Mouse (Mus musculus) embryonic facial prominence, embryonic 14.5 days (tissue): ENCODE measurements at regions not wholly inside any gene's neighbourhood (a gene's known extent, or its start where the extent isn't known, plus 50 kb on each side); places are given as distances from the start of the nearest gene placed in this dataset.

Experiments
- ATAC-seq: fragments of 200-750 bp; cut with Nextera tagmentation; 2 replicates; pipeline ENCODE4 v1.8.0; 2017; ENCODE audit warnings: low read depth, moderate number of reproducible peaks, moderate TSS enrichment
- DNase-seq: peaks from one replicate; pipeline ENCODE4 v3.0.0-alpha.2; 2015; ENCODE audit warnings: low spot score
- H3K27ac ChIP-seq: fragments of 300-500 bp; sonication (generic); replicated peaks from 2 replicates; pipeline ENCODE4 v1.5.1; 2014; ENCODE audit warnings: low read depth, mild to moderate bottlenecking, low read length, moderate library complexity
- H3K27me3 ChIP-seq: fragments of 300-500 bp; sonication (generic); replicated peaks from 2 replicates; pipeline ENCODE4 v1.6.1; 2014; ENCODE audit warnings: low read length; ENCODE audit not compliant: control insufficient read depth, insufficient read depth
- H3K36me3 ChIP-seq: fragments of 300-500 bp; sonication (generic); 2 replicates; pipeline ENCODE4 v1.6.1; 2014; ENCODE audit warnings: low read length, mixed read lengths; ENCODE audit not compliant: control insufficient read depth, insufficient read depth
- H3K4me1 ChIP-seq: fragments of 300-500 bp; sonication (generic); 2 replicates; pipeline ENCODE4 v1.6.1; 2014; ENCODE audit warnings: antibody characterized with exemption, low read length; ENCODE audit not compliant: control insufficient read depth, insufficient read depth
- H3K4me2 ChIP-seq: fragments of 300-500 bp; sonication (generic); 2 replicates; pipeline ENCODE4 v1.6.1; 2014; ENCODE audit warnings: low read depth, mild to moderate bottlenecking, low read length, moderate library complexity, mixed read lengths
- H3K4me3 ChIP-seq: fragments of 300-500 bp; sonication (generic); 2 replicates; pipeline ENCODE4 v1.5.1; 2014; ENCODE audit warnings: low read depth, mild to moderate bottlenecking, low read length
- H3K9ac ChIP-seq: fragments of 300-500 bp; sonication (generic); 2 replicates; pipeline ENCODE4 v1.6.1; 2014; ENCODE audit warnings: low read depth, mild to moderate bottlenecking, low read length, moderate library complexity, mixed read lengths
- H3K9me3 ChIP-seq: fragments of 300-500 bp; sonication (generic); 2 replicates; pipeline ENCODE4 v1.6.1; 2016; ENCODE audit warnings: low read length; ENCODE audit not compliant: control insufficient read depth
- WGBS: fragments of 180-500 bp; shearing (Covaris S2); extraction: QIAGEN DNeasy Blood & Tissue Kit; methylation state at CpG from one replicate; pipeline ENCODE4 v1.1.7; 2014; 5-methylcytosine and 5-hydroxymethylcytosine counted together

DNA sequence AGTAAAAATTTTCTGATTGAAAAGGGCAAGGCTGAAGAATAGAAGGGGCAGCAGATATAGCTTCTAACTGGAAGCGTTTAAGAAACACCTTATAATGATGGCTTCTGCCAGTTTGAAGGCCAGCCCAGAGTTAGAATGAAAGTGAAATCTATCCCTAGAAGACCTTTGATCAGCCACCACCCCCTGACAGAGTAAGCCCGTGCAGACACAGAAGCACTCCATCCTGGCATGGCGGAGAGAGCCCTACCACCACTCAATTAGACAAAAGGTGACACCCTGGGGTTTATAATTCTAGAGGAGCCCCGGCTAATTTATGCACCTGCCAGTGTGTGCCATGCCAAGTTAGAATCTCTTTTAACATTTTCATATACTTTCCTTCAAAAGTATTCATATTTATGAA is 233.4 kb upstream of the Sash1 start:
- H3K27me3 ChIP-seq, result no peaks in the 10 kb centered on the region
- 24% methylated on average over 4 of the region's 4 CpGs for WGBS
- no peak overlapping the region for H3K4me2 ChIP-seq
- DNase-seq (no peak), ATAC-seq (peak; percentile 34; the same call in 1 of the 2 replicates)
- no peak overlapping the region for H3K9ac ChIP-seq
- H3K4me3 ChIP-seq, result no peak overlapping the region
- peaks cover 6% of the 10 kb centered on the region; the same call in 1 of the 2 replicates for H3K4me1 ChIP-seq
- no peaks in the 10 kb centered on the region for H3K36me3 ChIP-seq
- H3K27ac ChIP-seq, result no peak overlapping the region
- no peaks in the 10 kb centered on the region for H3K9me3 ChIP-seq

DNA sequence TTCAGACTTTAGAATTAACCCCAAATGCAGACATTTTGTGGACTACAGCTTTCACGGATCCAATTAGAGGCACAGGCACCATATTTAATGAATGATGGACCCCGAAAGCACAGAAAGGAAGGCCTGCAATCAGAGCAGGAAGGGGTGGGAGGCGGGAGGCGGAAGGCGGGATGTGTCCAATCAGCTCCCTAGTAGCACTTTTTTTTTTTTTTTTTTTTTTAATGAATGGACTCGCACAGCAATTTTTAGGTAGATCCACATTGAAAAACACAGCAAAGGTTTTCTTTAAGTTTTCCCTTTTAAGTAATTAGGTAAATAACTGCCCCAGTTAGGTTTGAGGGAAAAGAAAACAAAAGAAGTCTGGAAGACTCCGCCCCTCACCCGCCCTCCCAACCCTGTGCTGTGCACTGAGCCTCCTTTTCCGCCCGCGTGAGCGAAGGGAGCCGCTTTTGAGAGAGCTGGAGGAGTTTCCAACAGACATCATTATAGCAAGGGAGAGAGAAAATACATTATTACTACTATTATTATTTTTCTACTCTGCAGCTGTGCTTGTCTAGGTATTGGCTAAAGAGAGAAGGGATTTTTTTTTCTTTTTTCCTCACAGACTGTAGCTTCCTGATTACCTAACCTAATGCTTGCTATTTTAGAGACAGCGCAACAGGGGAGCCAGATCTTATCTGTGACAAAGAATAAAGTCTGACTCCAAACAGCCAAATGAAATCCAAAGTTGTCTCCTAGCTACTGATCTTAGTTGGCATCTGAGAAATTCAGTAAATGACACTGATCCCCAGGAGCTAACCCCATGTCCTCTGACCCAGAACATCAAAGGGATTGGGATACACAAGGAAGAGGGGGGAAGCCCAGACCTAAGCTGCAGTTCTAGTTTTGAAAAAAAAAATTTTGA is 232.0 kb upstream of the Sash1 start:
- no peaks in the 10 kb centered on the region for H3K9me3 ChIP-seq
- peak overlapping the region; percentile 48 for H3K4me2 ChIP-seq
- peak overlapping the region; percentile 51 for H3K9ac ChIP-seq
- H3K36me3 ChIP-seq, result no peaks in the 10 kb centered on the region
- H3K27ac ChIP-seq, result no peak overlapping the region
- no peaks in the 10 kb centered on the region for H3K27me3 ChIP-seq
- peak; percentile 55 for DNase-seq
- peak overlapping the region; percentile 28 for H3K4me3 ChIP-seq
- 20% methylated on average over 14 of the region's 14 CpGs for WGBS
- peak; percentile 90 for ATAC-seq
- H3K4me1 ChIP-seq, result peaks cover 6% of the 10 kb centered on the region; the same call in 1 of the 2 replicates

DNA sequence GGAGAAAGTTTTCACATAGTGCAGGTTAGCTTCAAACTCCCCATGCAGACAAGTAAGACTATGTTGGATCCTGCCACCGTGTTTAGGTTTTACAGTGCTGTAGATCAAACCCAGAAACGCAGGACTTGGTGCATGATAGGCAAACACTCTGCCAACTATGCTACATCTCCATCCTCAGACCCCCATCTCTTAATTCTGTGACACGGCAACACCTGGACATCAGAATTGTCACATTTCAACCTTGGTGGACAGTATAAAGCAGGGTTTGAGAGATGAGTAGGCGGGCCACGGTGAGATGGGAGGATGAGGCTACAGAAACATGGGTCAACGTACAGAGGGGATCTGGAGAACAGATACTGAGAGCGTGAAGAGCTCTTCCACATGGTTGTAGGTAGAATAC is 231.3 kb upstream of the Sash1 start:
- DNase-seq (no peak), ATAC-seq (no peak)
- H3K9me3 ChIP-seq, result no peaks in the 10 kb centered on the region
- H3K27me3 ChIP-seq, result no peaks in the 10 kb centered on the region
- H3K4me1 ChIP-seq, result peaks cover 6% of the 10 kb centered on the region; the same call in 1 of the 2 replicates
- WGBS, result 90% methylated on average over 7 of the region's 7 CpGs
- H3K36me3 ChIP-seq, result no peaks in the 10 kb centered on the region
- no peak overlapping the region for H3K27ac ChIP-seq
- peak overlapping the region; percentile 28 for H3K4me3 ChIP-seq
- no peak overlapping the region for H3K9ac ChIP-seq
- H3K4me2 ChIP-seq, result peak overlapping the region; percentile 48

DNA sequence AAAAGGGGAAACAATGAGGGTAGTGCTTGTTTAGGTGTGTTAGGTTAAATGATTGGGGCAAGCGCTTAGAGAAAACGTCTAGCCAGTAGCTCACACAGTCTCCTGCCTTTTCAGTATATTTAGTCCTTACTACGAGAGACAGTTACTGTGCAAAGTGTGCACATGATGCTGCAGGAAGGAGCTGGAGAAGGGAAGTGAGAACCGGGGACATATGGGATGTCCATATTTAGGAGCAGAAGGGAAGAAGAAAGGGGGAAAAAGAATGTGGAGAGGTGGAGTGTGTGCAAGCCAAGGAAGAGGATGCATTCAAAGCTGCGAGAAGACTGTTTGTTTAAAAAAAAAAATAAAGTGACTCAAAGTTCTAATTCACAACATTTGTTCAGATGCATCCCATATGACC is 227.8 kb upstream of the Sash1 start:
- H3K9ac ChIP-seq, result no peak overlapping the region

DNA sequence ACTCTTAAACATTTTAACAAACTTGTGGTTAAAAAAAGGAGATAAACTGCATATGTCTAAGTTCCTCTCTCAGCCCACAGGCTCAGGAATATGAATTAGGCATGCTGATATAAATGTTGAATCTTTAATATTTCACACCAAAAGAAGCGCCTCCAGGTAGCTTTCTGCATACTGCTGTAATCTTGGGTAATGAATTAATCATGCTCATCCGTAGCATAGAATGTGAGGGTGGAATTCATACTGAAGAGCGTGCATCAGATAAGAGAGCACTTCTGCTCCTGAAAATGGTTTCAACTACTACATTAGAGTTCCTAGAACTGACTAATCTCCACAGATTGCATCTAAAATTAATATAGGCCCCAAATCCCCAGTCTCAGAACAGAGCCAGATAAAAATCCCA is 225.2 kb upstream of the Sash1 start:
- Histone ChIP-seq H3K9me3 (no peaks in the 10 kb centered on the region), H3K4me3 (no peak overlapping the region), H3K4me1 (no peaks in the 10 kb centered on the region), H3K27ac (no peak overlapping the region), H3K9ac (no peak overlapping the region), H3K36me3 (no peaks in the 10 kb centered on the region), H3K27me3 (no peaks in the 10 kb centered on the region), H3K4me2 (no peak overlapping the region)
- ATAC-seq, result no peak
- 86% methylated on average over 3 of the region's 3 CpGs for WGBS
- DNase-seq, result no peak

More for the DNA sequence above, 227.8 kb upstream of the Sash1 start:
- WGBS, result 77% methylated on average over 5 of the region's 5 CpGs
- Histone ChIP-seq H3K9me3 (no peaks in the 10 kb centered on the region), H3K4me3 (no peak overlapping the region), H3K4me2 (no peak overlapping the region), H3K27me3 (no peaks in the 10 kb centered on the region), H3K27ac (no peak overlapping the region), H3K4me1 (peaks cover 6% of the 10 kb centered on the region; the same call in 1 of the 2 replicates), H3K36me3 (no peaks in the 10 kb centered on the region)
- ATAC-seq, result no peak
- DNase-seq, result no peak

DNA sequence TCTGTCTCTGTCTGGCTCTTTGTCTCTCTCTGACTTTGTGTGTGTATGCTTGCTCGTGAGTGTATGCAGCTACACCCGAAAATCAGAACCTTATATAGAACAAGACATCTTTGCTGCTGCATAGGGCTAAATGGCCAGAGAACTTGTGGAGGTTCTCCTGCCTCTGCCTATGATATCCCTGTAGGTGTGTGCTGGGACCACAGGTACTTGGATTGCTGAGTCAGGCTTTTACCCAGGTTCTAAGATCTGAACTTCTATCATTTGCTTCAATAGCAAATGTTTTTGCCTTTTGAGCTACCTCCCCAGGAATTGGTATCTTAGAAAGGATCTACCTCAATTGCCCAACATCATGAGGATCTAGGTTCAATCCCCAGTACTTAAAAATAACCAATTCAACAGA is 210.3 kb upstream of the Sash1 start:
- Histone ChIP-seq H3K27me3 (no peaks in the 10 kb centered on the region), H3K27ac (no peak overlapping the region), H3K4me1 (no peaks in the 10 kb centered on the region), H3K36me3 (no peaks in the 10 kb centered on the region), H3K4me3 (no peak overlapping the region), H3K9me3 (no peaks in the 10 kb centered on the region), H3K9ac (no peak overlapping the region), H3K4me2 (no peak overlapping the region)
- no peak for DNase-seq
- ATAC-seq, result no peak
- 75% methylated on average over 2 of the region's 2 CpGs for WGBS

DNA sequence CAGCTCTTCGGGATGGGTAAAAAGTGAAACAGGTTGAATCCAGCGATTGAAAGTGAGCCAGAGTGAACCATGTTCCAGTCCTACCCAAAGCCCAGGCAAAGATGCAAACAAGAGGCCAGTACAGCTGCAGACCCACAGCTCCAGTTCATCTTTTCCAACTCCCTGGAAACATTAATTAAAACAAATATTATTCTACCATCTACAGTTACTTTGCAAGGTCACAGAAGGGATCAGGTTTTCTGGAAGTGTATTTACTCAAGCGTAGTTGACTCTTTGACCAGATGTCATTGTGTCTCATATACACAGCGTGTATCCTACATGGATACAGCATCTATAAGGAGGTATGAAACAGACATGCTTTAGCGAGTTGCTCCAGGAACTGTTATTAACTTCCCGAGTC is 209.3 kb upstream of the Sash1 start:
- no peaks in the 10 kb centered on the region for H3K36me3 ChIP-seq
- no peaks in the 10 kb centered on the region for H3K9me3 ChIP-seq
- H3K27me3 ChIP-seq, result no peaks in the 10 kb centered on the region
- H3K27ac ChIP-seq, result no peak overlapping the region
- H3K4me1 ChIP-seq, result no peaks in the 10 kb centered on the region
- no peak overlapping the region for H3K4me2 ChIP-seq
- WGBS, result 64% methylated on average over 6 of the region's 6 CpGs
- H3K9ac ChIP-seq, result no peak overlapping the region
- ATAC-seq (no peak), DNase-seq (no peak)
- H3K4me3 ChIP-seq, result no peak overlapping the region

DNA sequence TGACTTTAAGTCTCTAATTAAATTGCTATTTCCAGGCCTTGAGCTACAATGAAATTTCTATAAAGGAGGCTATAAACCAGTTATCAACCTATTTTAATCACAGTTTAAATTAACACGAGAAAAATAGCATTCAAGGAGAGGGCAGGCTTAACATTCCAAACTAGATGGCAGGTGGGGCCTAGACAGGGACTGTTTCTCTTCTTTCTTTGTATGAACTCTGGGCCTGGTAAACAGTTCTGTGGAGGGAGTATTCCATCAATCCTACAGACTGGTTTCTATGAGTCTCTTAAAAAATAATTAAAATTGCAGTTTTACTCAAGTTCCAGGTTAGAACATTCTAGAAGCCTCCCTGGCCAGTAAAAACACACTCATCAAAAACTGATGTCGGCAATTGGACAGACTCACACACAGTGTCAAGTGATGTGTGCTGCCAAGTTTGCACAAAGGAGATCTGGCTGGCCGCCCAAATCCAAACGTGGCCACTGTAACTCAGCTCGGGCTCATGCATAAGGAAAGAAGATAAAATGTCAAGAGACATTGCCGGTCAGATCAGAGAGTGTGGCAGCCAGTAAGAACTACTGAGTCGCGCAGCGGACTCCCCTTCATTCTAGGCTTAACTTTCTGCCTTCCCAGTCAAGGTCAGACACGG is 206.5 kb upstream of the Sash1 start:
- Histone ChIP-seq H3K36me3 (no peaks in the 10 kb centered on the region), H3K4me2 (no peak overlapping the region), H3K27ac (no peak overlapping the region), H3K9ac (no peak overlapping the region), H3K9me3 (no peaks in the 10 kb centered on the region), H3K4me3 (no peak overlapping the region), H3K27me3 (no peaks in the 10 kb centered on the region), H3K4me1 (no peaks in the 10 kb centered on the region)
- WGBS, result 66% methylated on average over 10 of the region's 10 CpGs
- DNase-seq (peak; percentile 60), ATAC-seq (no peak)
